Mouse (Mus musculus) Muller cell, postnatal 12 days (primary cell): ENCODE measurements at regions not wholly inside any gene's neighbourhood (a gene's known extent, or its start where the extent isn't known, plus 50 kb on each side); places are given as distances from the start of the nearest gene placed in this dataset.

Experiments used
- DNase-seq: peaks from one replicate; pipeline ENCODE4 v3.0.0-alpha.2; 2015; ENCODE audit errors: inconsistent ontology term

- peak; percentile 60 for DNase-seq
Observed at GRCm38 (mm10) chr5:93328059-93328458, 61.0 kb downstream of the Ccng2 start.

GRCm38 (mm10) chr5:93330851-93331250 is 63.8 kb downstream of the Ccng2 start:
- peak; percentile 90 for DNase-seq

DNA sequence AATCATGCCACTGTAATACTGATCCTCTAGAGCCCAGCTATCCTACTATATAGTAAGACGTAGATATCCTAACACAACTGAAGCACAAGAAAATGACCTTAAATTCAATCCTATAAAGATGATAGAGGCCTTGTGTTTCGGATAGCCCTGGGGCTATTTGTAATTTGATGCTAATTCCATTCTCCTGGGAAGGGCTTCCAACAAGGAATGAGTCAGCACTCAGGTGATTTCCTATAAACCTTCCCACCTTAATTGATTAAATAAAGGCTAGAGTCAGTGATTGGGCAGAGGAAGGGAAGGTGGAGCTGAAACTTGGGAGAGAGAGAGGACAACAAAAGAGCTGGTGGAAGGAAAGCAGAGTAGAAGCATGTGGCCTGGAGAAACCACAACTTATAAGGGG is 86.0 kb downstream of the Ccng2 start:
- DNase-seq = no peak
